Mouse (Mus musculus): ENCODE results near the gene Cdk20.
A peak's percentile ranks its signal among the peaks of the same experiment; 100 is the strongest.

Gene Cdk20

DNA sequence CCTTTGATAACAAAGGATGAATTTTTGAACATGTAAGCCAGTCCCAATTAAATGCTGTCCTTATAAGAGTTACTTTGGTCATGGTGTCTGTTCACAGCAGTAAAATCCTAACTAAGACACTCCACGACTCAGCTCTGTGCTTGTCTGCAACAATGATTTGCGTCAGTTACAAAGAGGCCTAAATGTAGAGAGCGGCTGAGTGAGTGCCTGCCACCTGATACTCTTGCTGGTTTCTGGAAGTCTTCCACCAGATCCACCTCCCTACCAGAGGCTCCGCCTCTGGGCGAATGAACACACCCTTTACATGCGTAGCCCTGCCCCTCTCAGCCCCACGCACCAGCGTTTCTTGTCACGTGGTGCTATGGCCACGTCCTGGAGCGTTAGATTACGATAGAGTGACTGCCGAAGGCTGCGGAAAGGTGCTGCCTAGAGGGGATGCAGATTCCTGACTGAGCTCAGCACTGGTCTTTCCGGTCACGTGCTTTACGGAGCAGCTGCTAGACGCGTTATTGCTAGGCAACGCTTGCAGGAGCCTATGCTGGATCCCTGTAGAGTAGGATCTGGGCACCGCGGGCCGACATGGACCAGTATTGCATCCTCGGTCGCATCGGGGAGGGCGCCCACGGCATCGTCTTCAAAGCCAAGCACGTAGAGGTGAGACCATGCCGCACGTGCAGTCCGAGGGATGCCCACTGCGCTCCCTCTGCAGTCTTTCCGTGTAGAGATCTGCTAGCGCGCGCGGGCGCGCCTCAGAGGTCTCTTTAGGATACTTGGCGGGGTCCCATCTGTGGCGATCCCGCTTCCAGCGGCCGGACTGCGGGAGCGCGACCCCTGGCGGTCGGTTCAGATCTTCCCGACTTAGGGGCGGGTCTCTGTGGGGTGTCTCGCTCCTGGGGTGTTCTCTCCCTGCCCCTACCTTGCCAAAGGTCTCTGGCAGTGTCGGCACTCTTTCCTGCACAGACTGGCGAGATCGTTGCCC is at the start of gene Cdk20:
Cdk20 (plus strand) TSS at position 298 of the 979 bp plus-strand sequence.
- peak; percentile 88 for DNase-seq (ENCODE audit: low read depth)

DNA sequence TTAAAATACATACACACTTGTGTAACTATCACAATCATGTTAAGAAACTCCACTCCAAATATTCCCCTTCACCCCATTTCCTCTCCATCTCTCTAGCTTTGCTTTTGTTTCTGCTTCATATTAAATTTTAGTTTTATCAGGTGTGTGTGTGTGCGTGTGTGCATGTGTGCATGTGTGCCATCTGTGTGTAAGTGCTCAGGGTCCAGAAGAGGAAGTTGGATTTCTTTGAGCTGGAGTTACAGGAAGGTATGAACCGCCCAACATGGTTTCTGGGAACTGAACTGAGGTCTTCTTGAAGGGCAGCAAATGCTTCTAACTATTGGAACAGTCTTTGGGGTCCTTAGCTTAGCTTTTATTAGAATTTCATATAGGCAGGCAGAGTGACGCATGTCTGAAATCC is 47.2 kb upstream of the Cdk20 start:
- no peak for DNase-seq (ENCODE audit: low read depth)

DNA sequence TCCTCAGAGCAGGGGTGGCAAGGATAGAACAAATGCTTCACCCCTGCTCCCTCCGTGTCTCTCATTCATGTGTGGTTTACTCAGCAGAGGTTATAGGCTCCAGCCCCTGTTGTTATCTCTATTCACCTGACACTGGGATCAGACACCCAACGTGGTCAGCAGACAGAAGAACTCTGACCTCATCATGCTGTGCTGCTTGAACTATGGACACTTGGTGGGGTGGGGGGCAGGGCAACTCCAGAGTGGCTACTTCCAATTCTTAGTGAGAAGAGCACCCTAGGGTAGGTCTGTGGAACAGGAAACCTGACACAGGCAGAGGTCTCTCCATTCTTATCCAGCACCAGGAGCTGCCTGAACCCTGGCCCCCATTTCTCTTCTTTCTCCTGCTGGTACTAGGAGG is 46.1 kb upstream of the Cdk20 start:
- no peak for DNase-seq (ENCODE audit: low read depth)

DNA sequence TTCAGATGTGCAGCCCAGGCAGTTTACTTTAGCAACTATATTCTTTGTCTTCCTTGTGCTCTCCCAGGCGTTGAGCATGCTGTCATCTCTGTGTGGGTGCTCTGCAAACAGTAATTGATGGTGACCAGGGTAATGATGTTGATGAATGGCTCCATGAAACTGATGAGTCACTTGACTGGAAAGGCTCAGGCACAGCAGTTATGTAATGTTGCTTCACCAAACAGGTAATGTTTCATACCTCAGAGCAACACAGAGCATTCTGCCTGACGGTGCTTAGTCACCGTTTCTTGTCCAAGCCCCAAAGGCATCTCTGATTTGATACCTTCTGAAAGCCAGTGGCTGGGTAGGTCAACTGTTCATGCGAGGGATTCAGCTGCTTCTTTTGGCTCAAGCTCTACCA is 43.7 kb upstream of the Cdk20 start:
- no peak for DNase-seq (ENCODE audit: low read depth)

DNA sequence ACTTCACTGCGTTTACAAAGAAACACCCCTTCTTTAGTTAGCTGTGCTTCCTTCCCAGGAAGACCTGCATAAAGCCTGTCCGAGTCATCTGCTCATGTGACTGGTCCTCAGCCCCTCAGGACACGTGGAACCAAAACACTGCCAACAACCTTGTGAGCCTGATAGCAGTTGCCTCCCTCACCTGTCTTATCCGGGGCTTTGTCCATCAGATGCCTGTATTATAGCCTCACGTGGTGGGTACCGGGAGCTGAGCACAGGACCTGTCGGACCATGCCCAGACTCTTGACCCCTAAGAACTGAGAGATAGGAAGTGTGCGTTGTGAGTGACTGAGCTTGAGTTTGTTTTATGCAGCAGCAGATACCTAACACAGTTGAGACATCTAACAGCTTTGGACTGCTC is 35.1 kb upstream of the Cdk20 start:
- DNase-seq (ENCODE audit: low read depth): no peak

DNA sequence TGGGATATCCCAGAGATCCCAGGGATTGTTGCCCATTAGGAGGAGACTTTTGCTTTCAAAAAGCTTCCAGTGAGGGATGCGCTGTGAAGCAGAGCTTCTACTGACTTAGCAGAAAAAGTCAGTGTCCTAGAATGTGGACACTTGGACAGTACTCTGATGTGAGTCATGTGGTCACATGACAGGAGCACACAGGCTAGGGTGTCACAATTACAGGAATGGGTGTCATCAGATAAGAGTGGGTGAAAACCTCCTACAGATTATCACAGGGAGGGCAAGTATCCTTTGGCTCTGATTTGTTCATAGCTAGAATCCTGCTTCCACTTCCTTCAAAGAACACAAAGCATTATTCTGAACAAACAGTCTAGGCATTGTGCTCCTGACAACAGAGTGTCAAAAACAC is 34.0 kb upstream of the Cdk20 start:
- DNase-seq (ENCODE audit: low read depth): no peak

DNA sequence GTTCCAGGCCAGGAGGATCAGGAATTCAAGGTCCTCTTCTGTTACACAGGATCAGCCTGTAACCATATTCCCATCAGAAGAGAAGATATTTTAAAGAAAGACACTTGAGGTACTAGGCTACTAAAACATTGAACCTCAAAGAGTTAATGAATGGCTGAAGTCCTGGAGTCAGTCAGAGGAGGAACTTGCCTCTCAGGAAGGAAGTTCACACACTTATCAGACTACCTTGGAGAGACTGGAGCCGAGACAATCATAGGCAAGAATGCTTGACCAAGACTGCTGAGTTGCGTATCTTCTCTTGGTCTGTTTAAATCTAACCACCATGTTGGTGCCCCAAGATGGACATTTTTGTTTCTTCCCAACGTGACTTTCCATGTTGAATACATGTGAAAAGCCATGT is 32.2 kb upstream of the Cdk20 start:
- DNase-seq (ENCODE audit: low read depth): no peak

DNA sequence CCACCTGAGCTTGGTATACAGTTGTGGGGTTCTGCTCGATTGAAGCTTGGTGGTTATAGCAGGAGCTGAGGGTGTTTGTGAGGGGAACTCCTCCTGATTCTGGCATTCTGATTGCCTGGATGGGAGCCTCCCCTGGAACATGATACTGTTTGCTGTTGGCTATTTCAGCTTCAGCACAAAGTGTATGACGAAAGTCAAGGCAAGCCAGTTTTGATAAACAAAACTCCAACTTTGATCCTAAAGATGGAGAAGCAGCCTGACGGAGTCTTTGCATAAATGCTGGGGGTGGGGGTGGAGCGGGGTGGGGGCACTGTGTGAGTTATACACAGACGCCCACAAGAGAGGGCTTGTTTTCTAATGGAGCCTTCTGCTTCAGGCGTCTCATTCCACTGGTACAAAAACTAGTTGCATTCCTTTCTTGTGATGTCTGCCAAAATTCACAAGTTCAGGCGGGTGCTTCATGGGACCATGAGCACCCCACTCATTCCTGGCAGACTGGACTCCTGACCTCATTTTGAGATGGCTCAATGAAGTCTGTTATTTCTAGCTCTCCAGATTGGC is 31.2 kb upstream of the Cdk20 start:
- DNase-seq (ENCODE audit: low read depth): no peak

DNA sequence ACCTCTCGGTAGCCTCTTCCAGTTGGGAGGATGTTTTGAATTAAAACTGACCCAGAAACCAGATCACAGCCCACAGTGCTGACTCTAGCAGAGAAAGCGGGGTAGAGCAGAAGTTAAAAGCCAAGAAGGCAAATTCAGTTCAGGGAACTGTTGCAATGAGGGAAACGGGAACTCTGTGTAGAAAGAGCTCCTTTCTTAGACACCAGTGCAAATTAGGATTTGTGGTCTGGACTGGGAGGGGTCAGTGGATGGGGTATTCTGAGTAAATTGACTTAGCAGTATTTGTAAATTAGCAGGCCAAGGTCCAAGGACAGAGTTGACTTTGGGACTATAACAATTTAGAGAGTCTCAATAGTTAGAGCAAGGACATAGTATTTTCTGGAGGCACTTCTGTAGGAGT is 30.1 kb upstream of the Cdk20 start:
- DNase-seq (ENCODE audit: low read depth): no peak

DNA sequence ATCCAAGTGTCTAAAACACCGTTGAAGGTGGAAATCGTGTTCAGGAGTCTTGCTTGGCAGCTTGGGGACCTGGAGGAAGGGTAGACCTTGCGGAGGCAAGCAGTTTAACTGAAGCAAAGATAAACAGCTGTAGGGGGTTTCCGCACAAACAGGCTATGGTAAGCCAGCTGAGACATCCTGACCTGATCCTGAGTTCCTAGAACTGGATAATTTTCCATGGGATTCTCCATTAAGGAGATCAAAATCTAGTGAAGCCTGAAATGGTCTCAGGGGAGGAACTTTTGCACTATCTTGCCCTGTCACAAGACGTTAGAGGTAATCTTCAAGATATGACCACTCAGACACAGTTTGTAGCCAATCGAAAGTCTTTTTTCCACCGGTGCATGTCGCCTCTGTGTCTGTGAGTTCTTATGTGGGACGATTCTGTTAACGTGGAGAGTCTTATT is 29.6 kb upstream of the Cdk20 start:
- no peak for DNase-seq (ENCODE audit: low read depth)

DNA sequence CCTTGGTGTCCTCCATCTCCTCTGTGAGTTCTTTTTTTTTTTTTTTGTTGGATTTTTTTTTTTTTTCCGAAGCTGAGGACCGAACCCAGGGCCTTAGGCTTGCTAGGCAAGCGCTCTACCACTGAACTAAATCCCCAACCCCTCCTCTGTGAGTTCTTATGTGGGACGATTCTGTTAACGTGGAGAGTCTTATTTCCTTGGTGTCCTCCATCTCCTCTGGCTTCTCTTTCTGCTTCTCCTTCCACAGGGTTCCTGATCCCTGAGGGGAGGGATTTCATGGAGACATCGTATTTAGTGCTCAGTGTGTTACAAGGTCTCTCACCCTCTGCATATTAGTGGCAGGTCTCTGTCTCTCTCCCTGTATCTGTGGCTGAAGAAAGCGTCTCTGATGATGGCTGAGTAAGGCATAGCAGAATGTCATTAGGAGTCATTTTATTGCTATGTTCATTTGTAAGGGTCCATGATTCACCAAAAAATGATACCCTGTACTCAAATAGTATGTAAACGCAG is 29.1 kb upstream of the Cdk20 start:
- no peak for DNase-seq (ENCODE audit: low read depth)

DNA sequence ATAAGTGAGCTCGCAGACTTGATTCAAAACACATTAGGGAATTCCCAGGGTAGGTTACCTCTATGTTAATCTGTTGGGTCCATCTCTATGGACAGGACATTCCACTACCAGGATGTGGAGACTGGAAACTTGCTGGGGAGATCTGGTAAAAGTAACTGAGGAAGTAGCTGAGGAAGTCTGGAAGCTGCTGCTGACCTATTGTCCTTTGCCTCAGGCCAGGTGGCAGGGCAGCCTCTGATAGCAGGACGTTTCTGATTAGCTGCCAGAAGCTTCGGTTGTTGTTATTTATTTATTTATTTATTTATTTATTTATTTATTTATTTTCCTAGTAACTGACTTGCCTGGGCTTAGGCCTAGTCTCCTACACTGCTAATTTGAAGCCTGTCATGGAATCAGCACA is 28.6 kb upstream of the Cdk20 start:
- no peak for DNase-seq (ENCODE audit: low read depth)

DNA sequence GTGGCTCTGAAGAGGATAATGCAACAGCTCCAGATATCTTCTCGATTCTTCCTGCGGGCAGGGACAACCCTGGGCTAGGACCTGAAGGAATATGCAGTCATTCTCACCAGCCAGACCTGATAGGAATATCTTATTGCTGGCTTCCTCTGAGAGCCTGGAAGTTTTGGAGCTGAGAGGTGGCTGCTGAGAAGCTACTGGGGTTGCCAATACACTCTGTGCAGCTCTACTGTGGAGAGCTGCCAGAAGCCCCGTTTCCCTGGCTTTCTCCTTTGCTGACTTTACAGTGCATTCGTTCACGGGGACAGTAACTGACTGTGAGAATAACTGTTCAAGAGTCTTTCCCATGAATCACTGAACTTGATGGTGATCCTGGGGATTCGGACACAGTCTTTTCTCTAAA is 26.6 kb upstream of the Cdk20 start:
- no peak for DNase-seq (ENCODE audit: low read depth)

DNA sequence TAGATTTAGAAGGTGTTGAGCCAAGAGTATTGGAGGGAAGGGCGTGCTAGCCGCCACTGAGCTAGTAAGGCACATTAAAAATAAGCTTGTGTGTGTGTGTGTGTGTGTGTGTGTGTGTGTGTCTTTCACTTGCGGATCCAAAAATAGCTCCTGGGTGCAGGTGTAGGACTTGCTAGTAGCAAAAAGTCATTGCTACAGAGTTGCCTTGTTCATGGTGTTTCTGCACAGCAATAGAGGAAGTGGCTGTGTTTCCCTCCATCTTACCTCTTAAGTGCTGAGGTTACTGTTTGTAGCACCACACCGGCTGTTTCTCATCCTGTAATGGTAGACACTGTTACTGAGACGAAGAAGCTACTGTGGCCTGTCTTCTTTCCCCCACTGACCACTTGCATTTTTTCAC is 24.1 kb upstream of the Cdk20 start:
- no peak for DNase-seq (ENCODE audit: low read depth)

DNA sequence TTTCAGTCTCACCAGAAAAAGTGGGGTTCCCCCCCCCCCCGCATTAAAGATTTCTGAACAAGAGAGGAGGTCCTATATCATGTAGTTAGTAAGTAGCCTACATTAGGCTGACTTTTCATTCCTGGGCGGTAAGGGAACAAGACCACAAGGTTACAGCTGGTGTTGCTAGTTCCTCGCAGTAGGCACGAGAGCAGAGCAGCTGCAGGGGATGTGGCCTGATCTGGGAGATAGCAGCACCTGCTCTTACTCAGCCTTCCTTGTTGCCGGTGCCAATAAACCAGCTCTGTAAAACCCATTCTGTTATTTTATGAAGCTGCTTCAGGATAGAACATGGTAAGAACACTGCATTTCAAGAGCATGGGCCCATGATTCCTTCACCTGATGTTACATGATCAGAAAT is 21.5 kb upstream of the Cdk20 start:
- no peak for DNase-seq (ENCODE audit: low read depth)

DNA sequence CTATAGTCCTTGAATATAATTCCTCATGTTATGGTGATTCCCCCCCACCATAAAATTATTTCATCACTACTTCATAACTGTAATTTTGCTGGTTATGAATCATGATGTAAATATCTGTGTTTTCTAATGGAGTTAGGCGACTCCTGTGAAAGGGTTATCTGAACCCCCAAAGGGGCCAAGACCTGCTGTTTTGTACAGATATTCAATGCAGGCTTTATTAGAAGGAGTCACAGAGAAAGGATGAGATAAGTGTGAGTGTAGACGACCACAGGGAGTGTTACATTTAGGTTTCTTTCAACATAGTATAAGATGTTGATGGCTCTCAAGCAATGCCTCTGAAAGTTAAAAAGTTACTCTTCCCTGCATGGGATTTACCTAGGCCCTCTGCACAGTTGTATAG is 20.8 kb upstream of the Cdk20 start:
- no peak for DNase-seq (ENCODE audit: low read depth)

DNA sequence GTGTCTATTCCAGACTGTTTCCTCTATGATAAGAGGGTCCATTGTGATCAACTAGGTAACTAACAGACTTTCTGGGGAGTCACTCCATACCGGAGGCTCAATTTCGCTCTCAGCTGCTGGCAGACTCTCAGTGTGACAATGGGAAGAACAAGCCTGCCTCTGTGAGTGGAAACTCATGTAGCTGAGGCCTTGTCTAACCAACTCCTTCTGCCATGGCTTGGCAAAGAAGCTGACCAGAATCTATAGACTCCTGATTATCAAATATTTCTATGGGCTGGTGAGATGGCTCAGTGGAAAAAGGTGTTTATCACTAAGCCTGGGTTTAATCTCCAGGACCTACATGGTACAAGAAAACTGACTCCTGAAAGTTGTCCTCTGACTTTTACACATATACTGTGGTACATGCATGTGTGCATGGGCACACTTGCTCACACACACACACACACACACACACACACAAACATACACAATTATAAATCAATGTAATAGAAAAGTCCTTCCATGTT is 19.3 kb upstream of the Cdk20 start:
- no peak for DNase-seq (ENCODE audit: low read depth)

DNA sequence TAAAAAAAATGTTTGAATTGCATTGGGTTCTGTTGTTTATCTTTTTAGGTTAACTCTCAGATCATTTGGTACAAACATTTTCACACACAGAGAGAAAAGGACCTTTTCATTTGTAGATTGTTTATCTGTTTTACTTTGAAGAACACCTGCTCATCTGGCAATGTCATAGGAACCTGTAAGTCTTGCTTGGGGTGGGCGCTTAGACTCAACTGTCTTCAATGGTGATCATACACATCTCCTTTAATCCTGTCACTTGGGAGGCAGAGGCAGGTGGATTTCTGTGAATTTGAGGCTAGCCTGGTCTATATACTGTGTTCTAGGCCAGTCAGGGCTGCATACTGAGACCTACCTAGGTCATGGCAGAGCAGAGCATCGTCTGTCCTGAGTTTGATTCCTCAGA is 16.5 kb upstream of the Cdk20 start:
- DNase-seq (ENCODE audit: low read depth): no peak

DNA sequence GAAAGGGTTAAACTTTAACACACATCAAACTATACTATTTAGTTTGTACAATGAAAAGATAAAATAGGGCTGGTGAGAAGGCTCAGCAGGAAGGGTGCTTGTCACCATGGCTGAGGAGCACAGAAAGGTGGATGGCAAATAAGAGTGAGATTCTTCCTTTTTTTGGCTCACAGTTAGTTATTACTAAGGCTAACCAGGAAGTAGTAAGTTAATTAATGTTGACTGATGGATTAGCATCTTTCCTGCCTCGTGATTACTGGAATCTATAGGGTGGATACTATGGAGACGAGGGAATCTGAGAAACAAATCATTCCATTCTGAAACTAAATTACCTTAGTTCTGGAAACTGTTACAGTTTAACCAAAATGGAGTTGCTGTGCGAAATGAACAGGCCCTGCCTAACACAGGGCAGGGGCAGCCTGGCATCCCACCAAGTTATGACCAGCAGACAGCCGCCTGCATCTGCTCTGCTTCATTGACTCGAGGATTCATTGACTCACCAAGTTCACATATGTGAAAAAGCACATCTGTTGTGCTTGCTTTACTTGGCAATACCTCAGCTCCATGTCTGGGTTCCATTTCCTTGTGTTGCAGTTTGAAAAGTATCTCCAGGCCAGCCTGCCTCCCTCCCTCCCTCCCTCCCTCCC is 15.0 kb upstream of the Cdk20 start:
- no peak for DNase-seq (ENCODE audit: low read depth)

DNA sequence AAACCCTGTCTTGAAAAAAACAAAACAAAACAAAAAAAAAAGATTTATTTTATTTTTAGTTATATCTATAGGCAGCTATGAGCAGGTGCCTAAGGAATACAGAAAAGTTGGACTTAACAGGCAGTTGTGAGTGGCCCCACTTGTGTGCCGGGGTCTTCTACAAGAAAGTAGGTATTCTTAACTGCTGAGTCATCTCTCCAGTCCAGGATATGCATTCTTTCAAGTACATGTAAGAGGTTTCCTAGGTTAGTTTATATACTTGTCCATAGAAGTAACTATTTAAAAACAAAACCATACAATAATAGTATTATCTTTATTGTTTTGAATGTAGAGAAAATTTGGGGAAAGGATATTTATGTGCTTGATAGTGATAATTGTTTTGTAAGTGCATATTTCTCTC is 11.3 kb upstream of the Cdk20 start:
- DNase-seq (ENCODE audit: low read depth): no peak

DNA sequence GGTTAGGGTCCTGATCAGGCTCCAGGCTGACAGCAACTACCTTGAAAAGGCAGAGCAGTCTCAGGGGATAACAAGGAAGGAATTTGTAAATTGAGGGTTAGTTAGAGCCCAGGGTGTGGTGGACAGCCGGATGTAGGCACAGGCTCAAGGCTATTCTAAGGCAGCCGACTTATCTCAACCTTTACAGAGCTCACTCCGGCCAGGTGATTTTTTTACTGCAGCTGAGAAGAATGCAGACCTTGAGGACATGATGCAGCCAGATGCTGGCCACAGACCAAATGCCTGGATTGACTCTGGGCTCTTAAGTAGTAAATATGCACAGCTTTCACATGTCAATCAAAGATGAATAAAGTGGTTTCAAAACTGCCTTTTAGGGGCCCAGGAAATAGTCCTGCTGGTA is 10.7 kb upstream of the Cdk20 start:
- DNase-seq (ENCODE audit: low read depth): no peak

DNA sequence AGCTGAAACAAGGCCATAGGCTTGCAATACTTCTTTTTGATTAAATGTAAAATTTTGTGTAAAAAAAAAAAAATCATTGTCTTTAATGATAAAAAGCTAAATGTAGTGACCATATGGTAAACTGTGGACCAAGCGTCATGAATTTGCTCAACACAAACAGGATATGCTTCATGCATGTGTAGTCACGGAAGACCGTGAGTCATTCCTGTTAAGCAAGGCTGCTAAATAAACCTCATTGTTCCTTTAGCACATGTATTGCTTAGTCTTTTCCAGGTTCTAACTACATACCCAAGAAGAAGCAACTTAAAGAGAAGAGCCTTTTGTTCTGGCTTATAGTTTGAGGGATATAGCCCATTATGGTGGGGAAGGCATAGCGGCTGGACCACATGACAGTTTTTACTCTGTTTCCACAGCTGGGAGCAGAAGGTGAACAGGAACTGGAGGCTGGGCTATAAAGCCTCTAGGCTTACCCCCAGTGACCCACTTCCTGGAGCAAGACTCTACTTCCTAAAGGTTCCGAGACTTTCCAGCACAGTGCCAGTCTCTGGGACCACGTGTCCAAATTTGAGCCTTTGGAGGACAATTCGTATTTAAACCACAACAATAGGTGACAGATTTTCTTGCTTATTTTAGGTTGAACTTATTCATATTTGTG is 10.0 kb upstream of the Cdk20 start:
- DNase-seq (ENCODE audit: low read depth): no peak

Data from induced T-regulatory cell, adult 2 months (primary cell).